Mouse (Mus musculus) heart, adult 2 months (tissue): Measurements from ENCODE around the gene Gnl1. TPM values are rescaled to one million over a fixed set of nuclear protein-coding genes. Genes with fewer than 3 reads are reported as not detected.

Source experiments
- DNase-seq, 2 experiments: peaks; one replicate each; pipeline ENCODE4 v3.0.0; 2021
- H3K27ac ChIP-seq: fragments of 200-600 bp; 2 replicates; pipeline ENCODE4 v1.8.1; 2022
- H3K27me3 ChIP-seq: fragments of 200-500 bp; 2 replicates; pipeline ENCODE4 v1.6.1; 2012; ENCODE audit warnings: mild to moderate bottlenecking, low read length, inconsistent platforms, mixed read lengths; ENCODE audit not compliant: control insufficient read depth, insufficient read depth
- H3K36me3 ChIP-seq: fragments of 200-500 bp; 2 replicates; pipeline ENCODE4 v1.6.1; 2012; ENCODE audit warnings: low read length, inconsistent platforms; ENCODE audit not compliant: control insufficient read depth, insufficient read depth
- H3K4me1 ChIP-seq: fragments of 200-500 bp; 2 replicates; pipeline ENCODE4 v1.6.1; 2011; ENCODE audit warnings: low read length; ENCODE audit not compliant: control insufficient read depth, insufficient read depth
- H3K4me3 ChIP-seq: fragments of 200-600 bp; 2 replicates; pipeline ENCODE4 v1.8.1; 2022
- H3K79me2 ChIP-seq: fragments of 200-500 bp; replicated peaks from 2 replicates; pipeline ENCODE4 v1.6.1; 2012; ENCODE audit warnings: mild to moderate bottlenecking, inconsistent platforms, low read length, moderate library complexity, mixed read lengths; ENCODE audit not compliant: control insufficient read depth, insufficient read depth
- H3K9ac ChIP-seq: fragments of 200-500 bp; 2 replicates; pipeline ENCODE4 v1.6.1; 2012; ENCODE audit warnings: low read depth, mild to moderate bottlenecking, control low read depth, inconsistent platforms, low read length, mixed read lengths
- CTCF ChIP-seq: fragments of 200-600 bp; IDR thresholded peaks from 2 replicates; pipeline ENCODE4 v1.8.1; 2022; ENCODE audit warnings: antibody characterized with exemption, mild to moderate bottlenecking, moderate library complexity
- EP300 ChIP-seq: fragments of 200-500 bp; IDR thresholded peaks from 2 replicates; pipeline ENCODE4 v1.6.1; 2011; ENCODE audit warnings: low read depth, low read length, control low read depth; ENCODE audit not compliant: insufficient read depth
- POLR2A ChIP-seq: fragments of 200-500 bp; IDR thresholded peaks from 2 replicates; pipeline ENCODE4 v1.6.1; 2011; ENCODE audit warnings: mild to moderate bottlenecking, low read depth, low read length, control low read depth; ENCODE audit not compliant: insufficient read depth
- WGBS: fragments of 180-500 bp; shearing (Covaris S2); methylation state at CpG from one replicate; pipeline ENCODE4 v1.1.7; 2018; 5-methylcytosine and 5-hydroxymethylcytosine counted together
- intact Hi-C: fragments of 180-260 bp; cut with DNase I; formaldehyde crosslinking; loops from one replicate; pipeline ENCODE4 v1.15.1; 2025
- polyA plus RNA-seq: library from polyadenylated mRNA; depleted of rRNA; stranded (reverse); fragments of >200 nt; gene quantifications from 2 replicates; pipeline ENCODE4 v1.2.3, GENCODE M21; 2012
- total RNA-seq, 2 experiments: library from RNA; stranded (reverse); gene quantifications; 2 replicates each; pipeline ENCODE4 v1.2.3; 2021

Gene Gnl1
- total and polyA plus RNA-seq, 3 experiments = 17.0 to 35.6 (median 27.4) TPM

DNA sequence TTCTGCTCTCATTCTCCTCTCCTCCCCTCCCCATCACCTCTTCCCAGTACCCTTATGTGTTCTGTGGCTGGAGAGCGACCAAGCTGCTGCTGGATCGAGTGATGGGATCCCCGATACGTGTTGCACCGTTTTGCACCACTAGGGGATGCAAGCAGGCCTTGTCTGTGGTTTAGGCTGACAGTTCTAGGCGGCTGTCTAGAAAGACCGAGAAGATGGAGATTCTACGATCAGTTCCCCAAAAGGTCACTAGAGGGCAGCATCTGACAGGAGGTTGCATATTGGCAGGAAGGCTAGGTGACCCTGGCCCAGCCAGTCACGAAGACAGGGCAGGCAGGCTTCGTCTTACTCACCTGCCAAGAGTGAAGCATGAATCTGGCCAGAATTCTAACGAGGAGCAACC lies 17.3 kb downstream of the Gnl1 start:
- H3K27me3 ChIP-seq = no peaks in the 10 kb centered on the region
- peaks cover 6% of the 10 kb centered on the region for H3K4me1 ChIP-seq
- WGBS = under 1% methylated on average over 11 of the region's 11 CpGs
- intact Hi-C loops = loop anchor here (1.0 to 2.0 kb wide), 3 partner anchors 35 to 196 kb away; partner anchors contain the start of gene H2-T23
- H3K4me3 ChIP-seq = peak overlapping the region; percentile 16; the same call in 1 of the 2 replicates
- H3K27ac ChIP-seq = peak overlapping the region; percentile 15
- TF ChIP-seq POLR2A (no peak), CTCF (peak; percentile 89), EP300 (peak; percentile 100)
- peak; percentile 93 to 94 for DNase-seq
- H3K36me3 ChIP-seq = no peaks in the 10 kb centered on the region
- no peak overlapping the region for H3K9ac ChIP-seq
- H3K79me2 ChIP-seq = no peaks in the 10 kb centered on the region

GRCm38 (mm10) chr17:35997713-35998510 lies 18.3 kb downstream of the Gnl1 start:
- intact Hi-C loops = loop anchor here (1.0 to 2.0 kb wide), 3 partner anchors 34 to 195 kb away; partner anchors contain the start of gene H2-T23
- Histone ChIP-seq H3K79me2 (peaks cover 2% of the 10 kb centered on the region), H3K27ac (no peak overlapping the region), H3K4me3 (no peak overlapping the region), H3K4me1 (peaks cover 6% of the 10 kb centered on the region), H3K36me3 (no peaks in the 10 kb centered on the region), H3K9ac (peak overlapping the region; percentile 22; the same call in 1 of the 2 replicates), H3K27me3 (no peaks in the 10 kb centered on the region)
- WGBS = 63% methylated on average over 12 of the region's 12 CpGs
- DNase-seq = peak; percentile 33 to 48
- no peak for TF ChIP-seq CTCF
- no peak for TF ChIP-seq POLR2A
- no peak for TF ChIP-seq EP300

DNA sequence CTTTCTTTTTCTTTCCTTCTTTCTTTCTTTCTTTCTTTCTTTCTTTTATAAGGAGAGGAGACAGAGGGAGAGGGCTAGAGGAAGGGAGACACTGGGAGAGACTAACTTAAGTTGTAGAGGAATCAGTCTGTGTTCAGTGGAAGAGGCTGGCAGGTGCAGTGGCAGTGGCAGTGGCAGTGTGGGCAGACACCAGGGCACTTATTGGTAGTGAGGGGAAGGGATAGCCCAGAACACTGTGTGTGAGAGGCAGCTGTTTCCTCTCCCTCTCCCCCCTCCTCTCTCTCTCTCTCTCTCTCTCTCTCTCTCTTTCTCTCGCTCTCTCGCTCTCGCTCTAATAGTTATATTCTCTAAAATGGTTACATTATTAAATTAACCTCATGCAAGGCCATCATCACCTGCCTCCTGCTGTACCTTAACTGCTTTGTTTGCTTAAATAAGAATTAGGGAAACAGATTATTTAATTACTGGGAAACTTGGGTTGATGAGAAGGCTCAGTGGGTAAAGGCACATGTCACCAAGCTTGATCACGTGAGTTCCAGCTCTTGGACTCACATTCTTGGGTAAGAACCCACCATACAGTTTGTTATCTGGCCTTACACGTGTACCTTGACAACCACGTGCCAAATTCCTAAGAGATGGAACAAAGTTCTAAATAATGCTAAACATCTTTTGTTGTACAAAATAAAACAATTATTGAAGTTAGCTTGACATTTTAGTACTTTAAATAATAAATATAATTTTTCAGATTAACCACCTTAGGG lies 19.1 kb downstream of the Gnl1 start:
- no peak for DNase-seq
- peaks cover 6% of the 10 kb centered on the region for H3K4me1 ChIP-seq
- no peak overlapping the region for H3K4me3 ChIP-seq
- no peak overlapping the region for H3K27ac ChIP-seq
- TF ChIP-seq CTCF (no peak), POLR2A (no peak), EP300 (no peak)
- H3K9ac ChIP-seq = no peak overlapping the region
- 62% methylated on average over 6 of the region's 6 CpGs for WGBS
- H3K27me3 ChIP-seq = no peaks in the 10 kb centered on the region
- intact Hi-C loops = no loop called here
- no peaks in the 10 kb centered on the region for H3K36me3 ChIP-seq
- H3K79me2 ChIP-seq = peaks cover 6% of the 10 kb centered on the region

DNA sequence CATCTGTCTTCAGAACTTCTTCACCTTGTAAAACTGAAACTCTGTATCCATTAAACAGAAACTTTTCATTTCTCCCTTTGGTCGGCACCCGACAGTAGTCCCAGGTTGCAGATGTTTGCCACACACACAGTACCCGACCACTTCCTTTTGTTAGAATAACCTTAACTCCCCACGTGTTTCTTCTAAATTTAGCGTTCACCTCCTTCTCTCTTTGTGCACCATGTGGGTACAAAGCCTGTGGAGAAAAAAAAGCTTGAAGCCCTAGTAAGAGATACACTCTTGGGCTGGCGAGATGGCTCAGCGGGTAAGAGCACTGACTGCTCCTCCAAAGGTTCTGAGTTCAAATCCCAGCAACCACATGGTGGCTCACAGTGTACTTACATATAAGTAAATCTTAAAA lies 19.7 kb downstream of the Gnl1 start:
- no peak for TF ChIP-seq EP300
- no peak for TF ChIP-seq POLR2A
- no peak for TF ChIP-seq CTCF
- WGBS = 43% methylated on average over 7 of the region's 7 CpGs
- Histone ChIP-seq H3K27me3 (no peaks in the 10 kb centered on the region), H3K9ac (no peak overlapping the region), H3K36me3 (no peaks in the 10 kb centered on the region), H3K27ac (no peak overlapping the region), H3K79me2 (peaks cover 6% of the 10 kb centered on the region), H3K4me3 (no peak overlapping the region), H3K4me1 (peaks cover 6% of the 10 kb centered on the region)
- intact Hi-C loops = no loop called here
- DNase-seq = peak in 1 of 2 experiments; percentile 39

DNA sequence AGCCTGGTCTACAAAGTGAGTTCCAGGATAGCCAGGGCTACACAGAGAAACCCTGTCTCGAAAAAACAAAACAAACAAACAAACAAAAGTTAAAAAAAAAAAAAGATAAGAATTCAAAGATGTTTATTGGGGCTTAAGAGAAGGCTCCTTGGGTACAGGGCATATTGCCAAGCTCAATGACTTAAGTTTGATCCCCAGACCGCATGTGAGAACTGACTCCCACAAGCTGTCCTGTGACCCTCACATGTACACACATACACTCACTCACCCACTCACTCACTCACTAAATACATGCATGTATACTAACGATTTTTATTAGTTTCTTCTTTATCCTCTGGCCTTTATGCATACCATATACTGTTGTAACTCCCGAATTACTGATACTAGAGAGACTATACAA lies 20.7 kb downstream of the Gnl1 start:
- H3K79me2 ChIP-seq = peaks cover 6% of the 10 kb centered on the region
- no peak overlapping the region for H3K9ac ChIP-seq
- H3K4me3 ChIP-seq = no peak overlapping the region
- DNase-seq = no peak
- H3K27ac ChIP-seq = no peak overlapping the region
- intact Hi-C loops = no loop called here
- 77% methylated on average over 4 of the region's 4 CpGs for WGBS
- H3K4me1 ChIP-seq = peaks cover 8% of the 10 kb centered on the region
- H3K27me3 ChIP-seq = no peaks in the 10 kb centered on the region
- H3K36me3 ChIP-seq = no peaks in the 10 kb centered on the region
- TF ChIP-seq EP300 = no peak
